Mouse (Mus musculus) cerebellum, postnatal 36 days (tissue): ENCODE measurements around the gene Nr5a1.
A peak's percentile ranks its signal among the peaks of the same experiment; 100 is the strongest.

Experiments
- DNase-seq, 2 experiments: peaks; one replicate each; pipeline ENCODE4 v3.0.0; 2021 to 2022; ENCODE audit warnings: mixed read lengths in 2 of 2

Nr5a1 gene

GRCm38 (mm10) chr2:38714324-38714723 is at the start of gene Nr5a1:
Nr5a1 (minus strand) TSS chr2:38714542.
- no peak for DNase-seq

- no peak for DNase-seq
Measured at GRCm38 (mm10) chr2:38739847-38740246, 25.5 kb upstream of the Nr5a1 start.

GRCm38 (mm10) chr2:38739410-38739809 is 25.1 kb upstream of the Nr5a1 start:
- DNase-seq, result peak; percentile 66 to 75

GRCm38 (mm10) chr2:38738601-38739301 is 24.4 kb upstream of the Nr5a1 start:
- no peak for DNase-seq

GRCm38 (mm10) chr2:38735740-38736139 is 21.4 kb upstream of the Nr5a1 start:
- DNase-seq, result no peak

- DNase-seq, result no peak
Measured at GRCm38 (mm10) chr2:38734721-38735120, 20.4 kb upstream of the Nr5a1 start.

GRCm38 (mm10) chr2:38730331-38730827 is 16.0 kb upstream of the Nr5a1 start:
- no peak for DNase-seq

- no peak for DNase-seq
Measured at GRCm38 (mm10) chr2:38725427-38725826, 11.1 kb upstream of the Nr5a1 start.

GRCm38 (mm10) chr2:38723378-38723777 is 9.0 kb upstream of the Nr5a1 start:
- peak; percentile 23 to 40 for DNase-seq

GRCm38 (mm10) chr2:38722076-38722475 is 7.7 kb upstream of the Nr5a1 start:
- no peak for DNase-seq

- no peak for DNase-seq
Measured at GRCm38 (mm10) chr2:38720661-38721060, 6.3 kb upstream of the Nr5a1 start.

GRCm38 (mm10) chr2:38719354-38719753 is 5.0 kb upstream of the Nr5a1 start:
- no peak for DNase-seq

- no peak for DNase-seq
Measured at GRCm38 (mm10) chr2:38718676-38719075, 4.3 kb upstream of the Nr5a1 start.

- DNase-seq, result no peak
Measured at GRCm38 (mm10) chr2:38717436-38717835, 3.1 kb upstream of the Nr5a1 start.

- no peak for DNase-seq
Measured at GRCm38 (mm10) chr2:38713596-38713995, 746 bp downstream of the Nr5a1 start.

GRCm38 (mm10) chr2:38712769-38713125 is 1.6 kb downstream of the Nr5a1 start:
- no peak for DNase-seq

- DNase-seq, result no peak
Measured at GRCm38 (mm10) chr2:38712076-38712768, 2.1 kb downstream of the Nr5a1 start.

GRCm38 (mm10) chr2:38711421-38711861 is 2.9 kb downstream of the Nr5a1 start:
- peak in 1 of 2 experiments; percentile 16 for DNase-seq

- peak in 1 of 2 experiments; percentile 35 for DNase-seq
Measured at GRCm38 (mm10) chr2:38710304-38711241, 3.8 kb downstream of the Nr5a1 start.

- no peak for DNase-seq
Measured at GRCm38 (mm10) chr2:38708907-38709688, 5.2 kb downstream of the Nr5a1 start.

- DNase-seq, result no peak
Measured at GRCm38 (mm10) chr2:38706661-38707060, 7.7 kb downstream of the Nr5a1 start.

GRCm38 (mm10) chr2:38705036-38705435 is 9.3 kb downstream of the Nr5a1 start:
- DNase-seq, result no peak
